Mouse (Mus musculus) kidney, embryonic 15.5 days (tissue): ENCODE measurements around the gene Kcns3. TPM values are rescaled to one million over a fixed set of nuclear protein-coding genes. Genes with fewer than 3 reads are reported as not detected.
"Not testable (repeated sequence)": the region's sequence is repeated elsewhere in the genome, so short reads cannot be mapped to it uniquely, and the experiment has no call there.

Experiments
- ATAC-seq: fragments of 200-750 bp; cut with Nextera tagmentation; replicated peaks from 2 replicates; pipeline ENCODE4 v1.8.0; 2017; ENCODE audit warnings: moderate TSS enrichment; ENCODE audit not compliant: low FRiP score
- H3K27ac ChIP-seq: fragments of 300-500 bp; sonication (generic); 2 replicates; pipeline ENCODE4 v1.5.1; 2015; ENCODE audit warnings: mild to moderate bottlenecking, inconsistent platforms
- H3K27me3 ChIP-seq: fragments of 300-500 bp; sonication (generic); 2 replicates; pipeline ENCODE4 v1.6.1; 2015; ENCODE audit warnings: inconsistent platforms
- H3K36me3 ChIP-seq: fragments of 300-500 bp; sonication (generic); 2 replicates; pipeline ENCODE4 v1.6.1; 2015; ENCODE audit warnings: inconsistent platforms
- H3K4me1 ChIP-seq: fragments of 300-500 bp; sonication (generic); 2 replicates; pipeline ENCODE4 v1.6.1; 2015; ENCODE audit warnings: inconsistent platforms
- H3K4me2 ChIP-seq: fragments of 300-500 bp; sonication (generic); 2 replicates; pipeline ENCODE4 v1.6.1; 2015; ENCODE audit warnings: moderate library complexity, mild to moderate bottlenecking, inconsistent platforms
- H3K4me3 ChIP-seq: fragments of 300-500 bp; sonication (generic); replicated peaks from 2 replicates; pipeline ENCODE4 v1.5.1; 2015; ENCODE audit warnings: mild to moderate bottlenecking, inconsistent platforms
- H3K9ac ChIP-seq: fragments of 300-500 bp; sonication (generic); 2 replicates; pipeline ENCODE4 v1.6.1; 2015; ENCODE audit warnings: mild to moderate bottlenecking, inconsistent platforms
- H3K9me3 ChIP-seq: fragments of 300-500 bp; sonication (generic); replicated peaks from 2 replicates; pipeline ENCODE4 v1.6.1; 2016; ENCODE audit warnings: inconsistent platforms
- WGBS: fragments of 180-500 bp; shearing (Covaris S2); methylation state at CpG from one replicate; pipeline ENCODE4 v1.1.7; 2015; ENCODE audit warnings: mixed read lengths; 5-methylcytosine and 5-hydroxymethylcytosine counted together
- polyA plus RNA-seq: library from polyadenylated mRNA; unstranded; fragments of >200 nt; fragmentation: Nextera tagmentation; extraction: Ambion mirVana; gene quantifications from 2 replicates; pipeline ENCODE4 v1.2.1, GENCODE M21; 2015

Gene Kcns3
- polyA plus RNA-seq, 1 experiment from 2014 or later, result 7.9 TPM

GRCm38 (mm10) chr12:11066865-11067264 lies 84.0 kb downstream of the Kcns3 start:
- Histone ChIP-seq H3K9ac (no peak overlapping the region), H3K9me3 (no peaks in the 10 kb centered on the region), H3K36me3 (no peaks in the 10 kb centered on the region), H3K4me3 (no peak overlapping the region), H3K4me2 (no peak overlapping the region), H3K27me3 (no peaks in the 10 kb centered on the region), H3K4me1 (no peaks in the 10 kb centered on the region), H3K27ac (no peak overlapping the region)
- WGBS, result 85% methylated on average over 2 of the region's 2 CpGs
- ATAC-seq, result no peak

GRCm38 (mm10) chr12:11052676-11053075 lies 98.2 kb downstream of the Kcns3 start:
- WGBS, result 84% methylated on average over 4 of the region's 4 CpGs
- not testable (repeated sequence) for H3K9me3 ChIP-seq, H3K36me3 ChIP-seq, ATAC-seq, H3K4me1 ChIP-seq, H3K27ac ChIP-seq, H3K27me3 ChIP-seq, H3K9ac ChIP-seq, H3K4me2 ChIP-seq, H3K4me3 ChIP-seq

DNA sequence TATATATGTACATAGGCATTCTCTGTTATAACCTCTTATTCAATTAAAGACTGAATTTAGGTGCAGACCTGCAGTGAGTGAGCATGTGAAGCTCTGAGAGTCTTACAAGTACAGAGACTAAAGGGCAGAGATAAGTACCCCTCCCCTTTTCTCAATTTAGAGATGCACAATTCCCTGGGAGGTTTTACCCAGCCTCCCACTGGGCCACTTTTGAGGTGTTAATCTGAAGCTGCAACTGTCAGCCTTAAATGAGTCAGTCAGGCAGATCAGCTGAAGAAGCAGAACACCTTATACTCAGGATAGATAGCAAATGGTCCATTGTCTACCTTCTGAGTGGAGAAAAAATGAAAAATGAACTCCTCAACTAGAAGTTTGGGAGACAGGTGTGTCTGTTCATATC lies 109.0 kb downstream of the Kcns3 start:
- H3K4me3 ChIP-seq, result no peak overlapping the region
- H3K4me2 ChIP-seq, result no peak overlapping the region
- H3K9me3 ChIP-seq, result no peaks in the 10 kb centered on the region

More for the DNA sequence above, 109.0 kb downstream of the Kcns3 start:
- Histone ChIP-seq H3K4me1 (no peaks in the 10 kb centered on the region), H3K27me3 (no peaks in the 10 kb centered on the region), H3K27ac (no peak overlapping the region), H3K36me3 (no peaks in the 10 kb centered on the region), H3K9ac (no peak overlapping the region)
- ATAC-seq, result no peak

Other genes starting within 250 kb of the Kcns3 start
- gene Msgn1, start 57.9 kb upstream of the Kcns3 start, polyA plus RNA-seq, result not detected in 2 replicates
- 9.6 and 11.4 TPM in 2 replicates for gene Gen1, start 114.7 kb upstream of the Kcns3 start, polyA plus RNA-seq
- 142 and 147 TPM in 2 replicates for gene Smc6, start 114.8 kb upstream of the Kcns3 start, polyA plus RNA-seq